Mouse (Mus musculus) kidney, adult 11 months (tissue): ENCODE results near the gene Olfr1214.
"Not testable (repeated sequence)": the region's sequence is repeated elsewhere in the genome, so short reads cannot be mapped to it uniquely, and the experiment has no call there.

ENCODE experiments used
- DNase-seq: peaks from one replicate; pipeline ENCODE4 v3.0.0; 2022

The Olfr1214 gene

GRCm38 (mm10) chr2:88992553-88992952, at the start of gene Olfr1214:
Gene Olfr1214 (minus strand): TSS chr2:88992653.
- DNase-seq: no peak

GRCm38 (mm10) chr2:89031965-89032364, 39.5 kb upstream of the Olfr1214 start, which contains the start of gene Olfr1217:
Gene Olfr1217 (minus strand): TSS chr2:89032065.
- no peak for DNase-seq

DNA sequence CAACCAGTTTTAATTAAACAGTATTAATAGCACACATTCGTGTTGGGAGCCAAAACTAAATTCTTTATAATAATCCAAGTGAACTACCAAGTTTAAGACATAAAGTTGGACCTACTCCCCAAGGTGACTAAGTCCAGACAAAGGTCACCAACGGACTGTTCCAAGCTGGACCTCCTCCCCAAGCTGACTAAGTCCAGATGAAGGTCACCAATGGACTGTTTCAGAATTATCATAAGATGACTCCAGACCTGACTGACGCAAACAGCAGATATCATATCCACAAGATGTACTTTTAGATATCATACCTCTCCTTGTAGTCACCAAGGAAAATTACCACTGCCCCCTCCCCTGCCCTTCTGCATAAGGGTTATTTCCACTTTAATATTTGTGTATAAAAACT, 29.0 kb upstream of the Olfr1214 start:
- not testable (repeated sequence) for DNase-seq

DNA sequence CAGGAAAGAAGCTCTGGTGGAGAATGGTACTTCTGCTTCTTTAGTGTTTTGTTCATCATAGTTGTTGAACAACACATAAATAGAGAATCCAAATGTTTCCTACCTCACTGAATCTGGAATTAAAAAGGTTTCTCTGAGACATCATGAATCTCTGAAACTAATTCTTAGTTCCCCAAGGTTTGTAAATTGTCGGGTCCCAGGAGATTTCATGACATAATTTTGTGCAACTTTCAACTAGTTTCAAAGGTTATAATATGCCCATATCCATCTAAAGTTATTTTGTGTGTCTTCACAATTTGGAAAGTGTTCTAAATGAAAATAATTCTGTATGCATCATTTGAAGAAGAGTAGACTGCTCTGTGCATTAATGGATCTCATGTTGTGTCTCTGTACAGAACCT, 25.8 kb upstream of the Olfr1214 start, which contains the start of gene Olfr1216:
Olfr1216 (minus strand) TSS at position 101 of the 400 bp plus-strand sequence.
- no peak for DNase-seq

DNA sequence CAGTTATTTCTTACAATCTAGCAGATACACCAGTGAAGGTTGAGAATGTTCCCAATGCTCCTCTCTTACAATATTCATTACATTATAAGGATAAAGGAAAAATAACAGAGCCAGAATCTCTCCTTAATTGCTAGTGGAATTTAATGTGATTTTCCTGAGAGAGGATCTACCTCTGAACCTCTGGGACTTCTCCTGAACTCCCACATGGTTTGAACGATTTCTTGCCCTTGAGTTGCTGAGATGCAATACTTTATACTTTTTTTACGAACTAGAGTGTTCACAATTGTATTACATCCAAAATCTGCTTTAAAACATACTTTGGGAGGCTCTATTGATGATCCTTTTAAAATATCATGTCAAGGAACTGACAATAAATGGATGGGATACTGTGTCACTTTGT, 14.4 kb upstream of the Olfr1214 start, which contains the start of gene Olfr1215:
Olfr1215 (minus strand) TSS at position 101 of the 400 bp plus-strand sequence.
- no peak for DNase-seq

GRCm38 (mm10) chr2:88980181-88980580, 12.3 kb downstream of the Olfr1214 start, which contains the start of gene Gm13762:
Gene Gm13762 (minus strand): TSS chr2:88980281.
- no peak for DNase-seq

DNA sequence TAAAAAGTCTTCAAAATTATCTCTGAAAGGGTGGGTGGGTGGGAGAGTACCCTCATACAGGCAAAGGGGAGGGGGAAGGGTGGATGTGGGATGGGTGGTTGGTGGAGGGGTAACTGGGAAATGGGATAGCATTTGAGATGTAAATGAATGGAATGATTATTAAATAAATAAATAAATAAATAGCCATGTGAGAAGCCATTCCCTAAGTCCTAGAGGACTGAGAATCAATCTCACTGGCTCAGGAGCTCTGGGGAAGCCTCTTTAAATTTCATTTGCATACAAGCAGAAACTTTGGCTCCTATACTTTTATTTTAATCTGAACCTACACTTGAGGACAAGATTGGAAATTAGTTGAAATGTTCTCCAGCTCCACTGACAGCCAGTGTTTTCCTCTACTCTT, 38.8 kb downstream of the Olfr1214 start, which contains the start of gene Olfr1212:
Olfr1212 (plus strand) TSS at position 301 of the 400 bp plus-strand sequence.
- no peak for DNase-seq

GRCm38 (mm10) chr2:88938011-88938410, 54.4 kb downstream of the Olfr1214 start, which contains the start of gene Olfr1211:
Gene Olfr1211 (minus strand): TSS chr2:88938111.
- no peak for DNase-seq
